Mouse (Mus musculus): Measurements from ENCODE around the gene Sept7. TPM values are rescaled to one million over a fixed set of nuclear protein-coding genes. Genes with fewer than 3 reads are reported as not detected.
"Not testable (repeated sequence)": the region's sequence is repeated elsewhere in the genome, so short reads cannot be mapped to it uniquely, and the experiment has no call there.

The Sept7 gene
- total RNA-seq (2021), result 10 to 100 TPM; 74.8 to 85.8 TPM
- long read RNA-seq, experiment 1, partial matches to known transcripts, result 3 of 92 reads
- long read RNA-seq, experiment 1, other reads (novel, unspliced or antisense), result 88 of 92 reads
- long read RNA-seq, experiment 2, partial matches to known transcripts, result 2 of 87 reads
- long read RNA-seq, experiment 2, other reads (novel, unspliced or antisense), result 85 of 87 reads

- DNase-seq, result peak; percentile 99
- intact Hi-C loops (cut with DNase I; ENCODE audit: low total_unique reads), result loop anchor here (5.0 kb wide), 1 partner anchor 250 kb away; no protein-coding TSS in a partner anchor
Measured at GRCm38 (mm10) chr9:25252283-25252726, at the start of gene Sept7. Gene Sept7 (plus strand): TSS chr9:25252439.

- no peak for DNase-seq
- intact Hi-C loops (cut with DNase I; ENCODE audit: low total_unique reads), result no loop called here
Measured at GRCm38 (mm10) chr9:25208087-25208803, 44.0 kb upstream of the Sept7 start.

- no peak for DNase-seq
- intact Hi-C loops (cut with DNase I; ENCODE audit: low total_unique reads), result no loop called here
Measured at GRCm38 (mm10) chr9:25212309-25213163, 39.7 kb upstream of the Sept7 start.

GRCm38 (mm10) chr9:25213164-25213557, 39.1 kb upstream of the Sept7 start:
- no peak for DNase-seq
- intact Hi-C loops (cut with DNase I; ENCODE audit: low total_unique reads), result no loop called here

DNA sequence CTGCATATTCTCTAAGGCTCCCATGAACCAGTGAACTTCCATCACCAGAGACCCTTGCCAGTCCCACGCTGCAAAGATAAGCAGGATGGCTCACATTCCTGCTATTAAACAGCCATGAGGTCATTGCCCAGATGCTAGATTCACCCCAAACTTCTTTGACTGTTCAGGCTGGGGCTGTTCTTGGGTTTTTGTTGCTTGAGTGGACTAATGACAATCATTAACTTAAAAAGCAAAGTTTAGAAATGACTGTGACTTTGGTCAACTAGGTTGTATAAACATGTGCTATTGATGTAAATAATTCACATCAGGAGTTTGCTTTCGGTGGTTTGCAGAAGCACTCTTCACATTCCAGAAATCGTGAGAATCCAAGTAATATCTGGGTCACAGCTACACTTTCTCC, 36.8 kb upstream of the Sept7 start:
- no peak for DNase-seq
- intact Hi-C loops (cut with DNase I; ENCODE audit: low total_unique reads), result no loop called here

GRCm38 (mm10) chr9:25216210-25216609, 36.0 kb upstream of the Sept7 start:
- DNase-seq, result no peak
- intact Hi-C loops (cut with DNase I; ENCODE audit: low total_unique reads), result no loop called here

- no peak for DNase-seq
- intact Hi-C loops (cut with DNase I; ENCODE audit: low total_unique reads), result no loop called here
Measured at GRCm38 (mm10) chr9:25218954-25219353, 33.3 kb upstream of the Sept7 start.

- no peak for DNase-seq
Measured at GRCm38 (mm10) chr9:25219882-25220281, 32.4 kb upstream of the Sept7 start.

GRCm38 (mm10) chr9:25224959-25225358, 27.3 kb upstream of the Sept7 start:
- intact Hi-C loops (cut with DNase I; ENCODE audit: low total_unique reads), result loop anchor here (5.0 kb wide), 1 partner anchor 802 kb away; no protein-coding TSS in a partner anchor

More at GRCm38 (mm10) chr9:25219882-25220281, 32.4 kb upstream of the Sept7 start:
- intact Hi-C loops (cut with DNase I; ENCODE audit: low total_unique reads), result no loop called here

DNA sequence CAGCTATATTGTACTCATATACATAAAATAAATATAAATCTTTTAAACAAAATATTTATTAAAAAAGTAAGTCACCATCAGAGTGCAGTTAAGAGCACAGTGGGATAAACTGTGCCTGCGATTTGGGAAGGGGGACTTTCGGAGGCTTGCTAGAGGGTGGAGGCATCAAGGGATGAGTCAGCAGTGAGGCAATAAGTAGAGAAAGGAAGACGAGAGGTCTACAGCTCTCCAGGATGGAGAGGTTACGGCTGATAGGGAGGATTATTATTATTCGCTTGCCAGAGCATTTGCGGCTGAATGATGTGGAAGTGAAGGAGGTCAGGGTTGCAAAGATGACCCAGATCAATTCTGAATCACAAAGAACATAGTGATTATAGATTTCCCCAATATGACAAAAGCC, 22.5 kb upstream of the Sept7 start:
- DNase-seq, result no peak
- intact Hi-C loops (cut with DNase I; ENCODE audit: low total_unique reads), result loop anchor here (5.0 kb wide), 1 partner anchor 798 kb away; no protein-coding TSS in a partner anchor

More at GRCm38 (mm10) chr9:25224959-25225358, 27.3 kb upstream of the Sept7 start:
- DNase-seq, result no peak

DNA sequence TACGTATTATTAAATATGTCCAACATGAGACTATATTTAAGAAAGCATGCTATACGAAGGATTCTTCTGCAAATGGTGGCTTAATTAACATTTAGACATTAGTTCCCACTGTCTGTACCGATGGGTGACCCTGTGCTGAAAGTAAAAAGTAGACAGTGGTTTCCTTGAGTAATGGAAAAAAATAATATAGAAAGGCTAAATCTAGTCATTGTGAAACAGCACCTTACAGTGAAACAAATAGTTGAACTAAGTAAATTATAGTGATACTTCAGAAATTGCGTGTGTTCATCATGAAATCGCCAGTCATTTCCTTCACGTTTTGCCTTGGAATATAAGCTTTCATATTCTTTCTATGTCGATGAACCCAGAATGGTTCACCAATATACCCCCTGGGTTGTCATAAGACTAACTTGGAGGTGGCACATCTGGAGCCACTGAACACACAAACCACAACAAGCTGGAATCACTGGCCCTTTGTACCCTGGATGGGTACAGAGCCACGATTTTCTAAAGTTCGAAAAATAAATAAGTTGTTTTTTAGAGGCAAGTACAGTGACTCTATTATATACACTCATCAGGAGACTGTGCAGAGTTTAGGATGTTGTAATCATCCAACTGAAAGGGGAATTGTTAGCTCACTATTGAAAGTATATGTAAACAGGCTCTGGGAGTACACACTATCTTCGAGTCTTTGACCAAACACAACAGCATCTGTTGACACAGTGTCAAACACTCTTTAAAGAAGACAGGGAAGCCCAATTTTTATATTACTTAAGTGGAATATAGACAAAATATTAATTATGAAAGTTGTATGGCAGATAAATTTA, 21.8 kb upstream of the Sept7 start:
- intact Hi-C loops (cut with DNase I; ENCODE audit: low total_unique reads), result no loop called here
- DNase-seq, result no peak

GRCm38 (mm10) chr9:25241065-25241464, 11.2 kb upstream of the Sept7 start:
- DNase-seq, result no peak
- intact Hi-C loops (cut with DNase I; ENCODE audit: low total_unique reads), result no loop called here

DNA sequence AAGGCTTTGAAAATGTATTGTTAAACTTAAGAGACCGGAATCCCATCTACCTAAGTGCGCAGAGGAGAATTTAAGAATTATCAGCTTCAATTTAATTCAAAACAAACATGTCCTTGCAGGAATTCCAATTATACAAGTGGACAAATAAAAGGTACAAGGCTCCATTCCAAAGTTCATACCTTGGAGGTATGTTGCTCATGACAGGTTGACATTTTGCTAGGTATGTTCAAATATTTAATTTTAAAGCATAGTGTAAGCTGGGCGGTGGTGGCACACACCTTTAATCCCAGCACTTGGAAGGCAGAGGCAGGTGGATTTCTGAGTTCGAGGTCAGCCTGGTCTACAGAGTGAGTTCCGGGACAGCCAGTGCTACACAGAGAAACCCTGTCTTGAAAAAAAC, 10.5 kb upstream of the Sept7 start:
- DNase-seq; intact Hi-C loops (cut with DNase I; ENCODE audit: low total_unique reads): not testable (repeated sequence)

DNA sequence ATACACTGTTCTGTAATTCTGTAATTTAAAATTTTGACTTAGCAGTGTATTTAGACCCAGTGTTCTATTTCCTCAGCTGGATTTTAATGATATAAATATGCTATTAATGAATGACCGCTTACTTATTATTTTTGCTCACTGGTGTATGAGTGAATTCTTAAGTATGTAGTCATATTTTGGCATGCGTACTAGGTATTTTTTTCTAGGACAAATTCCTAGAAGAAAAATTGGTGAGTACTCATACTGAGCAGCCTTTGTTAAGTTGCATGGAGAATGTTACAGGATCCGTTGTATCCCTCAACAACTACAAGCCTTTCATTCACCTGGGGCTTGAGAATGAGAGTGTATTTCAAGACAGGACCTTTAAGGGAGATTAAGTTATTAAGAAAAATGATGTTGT, 10.0 kb upstream of the Sept7 start:
- no peak for DNase-seq
- intact Hi-C loops (cut with DNase I; ENCODE audit: low total_unique reads), result no loop called here

- intact Hi-C loops (cut with DNase I; ENCODE audit: low total_unique reads), result no loop called here
- DNase-seq, result no peak
Measured at GRCm38 (mm10) chr9:25243926-25244657, 8.1 kb upstream of the Sept7 start.

DNA sequence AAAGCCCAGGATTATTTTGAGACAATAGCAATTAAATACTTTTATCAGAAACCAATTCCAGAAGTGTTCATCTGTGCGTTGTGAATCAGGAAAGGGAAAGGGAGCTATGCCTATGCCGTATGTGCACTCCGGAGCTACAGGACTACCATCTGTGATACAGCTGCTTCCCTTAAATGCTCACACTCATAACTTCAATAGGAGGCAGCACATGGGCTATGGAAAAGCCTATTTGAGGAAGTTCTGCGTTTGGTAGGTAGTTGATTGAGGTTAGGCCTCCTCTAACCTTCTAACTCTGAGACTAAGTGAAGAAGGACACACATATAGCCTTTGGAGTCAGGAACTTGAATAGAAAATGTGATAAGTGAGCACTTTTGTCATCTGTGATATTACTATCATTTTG, 7.1 kb upstream of the Sept7 start:
- intact Hi-C loops (cut with DNase I; ENCODE audit: low total_unique reads), result no loop called here
- no peak for DNase-seq

- DNase-seq, result no peak
- intact Hi-C loops (cut with DNase I; ENCODE audit: low total_unique reads), result no loop called here
Measured at GRCm38 (mm10) chr9:25246508-25246907, 5.7 kb upstream of the Sept7 start.

- intact Hi-C loops (cut with DNase I; ENCODE audit: low total_unique reads), result loop anchor here (5.0 kb wide), 1 partner anchor 251 kb away; no protein-coding TSS in a partner anchor
- DNase-seq, result no peak
Measured at GRCm38 (mm10) chr9:25251174-25251573, 1.1 kb upstream of the Sept7 start.
